Mouse (Mus musculus) kidney, postnatal 25 days (tissue): ENCODE results near the gene Psmd14.

Experiments
- DNase-seq, 2 experiments: peaks; one replicate each; pipeline ENCODE4 v3.0.0; 2021; ENCODE audit warnings: mixed read lengths in 2 of 2

Gene Psmd14

DNA sequence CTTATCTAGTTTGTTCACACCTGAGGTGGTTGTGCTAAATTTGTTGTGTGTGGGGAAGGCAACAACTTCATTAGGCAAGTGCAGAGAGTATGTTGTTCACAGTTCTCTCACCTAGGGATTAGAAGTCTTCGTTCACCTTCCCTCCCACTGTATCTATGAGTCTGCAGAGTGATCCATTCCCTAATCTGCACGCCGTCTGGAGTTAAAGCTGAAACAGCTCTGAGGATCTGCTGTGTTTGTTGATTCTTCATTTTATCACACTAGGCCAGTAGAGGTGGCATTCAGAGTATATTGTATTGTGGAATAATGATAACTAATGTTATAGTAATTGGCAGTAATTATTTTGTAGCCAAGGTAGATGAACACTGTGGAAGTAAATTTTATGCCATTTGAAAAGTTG, 48.5 kb downstream of the Psmd14 start:
- no peak for DNase-seq

DNA sequence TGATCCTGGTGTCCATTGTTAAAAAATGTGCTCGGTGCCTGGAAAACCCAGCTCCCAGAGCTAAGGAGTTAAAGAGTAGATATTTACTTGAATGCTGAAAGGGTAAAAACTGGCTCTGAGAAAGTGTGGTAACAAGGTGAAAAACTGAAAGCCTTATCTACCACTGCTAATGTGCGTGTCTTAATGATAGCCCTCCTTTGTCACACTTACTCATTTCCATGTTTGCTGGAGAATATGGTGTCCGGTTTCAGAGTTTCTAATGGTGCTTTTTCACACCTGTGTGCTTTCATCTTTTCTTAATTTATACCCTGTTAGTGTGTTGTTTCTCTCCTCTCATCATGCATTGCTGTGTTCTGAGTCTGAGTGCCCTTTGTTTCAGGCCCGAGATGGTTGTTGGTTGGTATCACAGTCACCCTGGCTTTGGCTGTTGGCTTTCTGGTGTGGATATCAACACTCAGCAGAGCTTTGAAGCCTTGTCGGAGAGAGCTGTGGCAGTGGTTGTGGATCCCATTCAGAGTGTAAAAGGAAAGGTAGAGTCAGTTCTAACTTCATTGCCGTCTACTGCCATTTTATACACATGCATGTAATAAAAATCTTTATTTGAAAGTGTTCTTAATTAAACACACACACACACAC, 53.1 kb downstream of the Psmd14 start:
- no peak for DNase-seq

- DNase-seq: no peak
These were observed 54.0 kb downstream of the Psmd14 start for GRCm38 (mm10) chr2:61765526-61765925.

DNA sequence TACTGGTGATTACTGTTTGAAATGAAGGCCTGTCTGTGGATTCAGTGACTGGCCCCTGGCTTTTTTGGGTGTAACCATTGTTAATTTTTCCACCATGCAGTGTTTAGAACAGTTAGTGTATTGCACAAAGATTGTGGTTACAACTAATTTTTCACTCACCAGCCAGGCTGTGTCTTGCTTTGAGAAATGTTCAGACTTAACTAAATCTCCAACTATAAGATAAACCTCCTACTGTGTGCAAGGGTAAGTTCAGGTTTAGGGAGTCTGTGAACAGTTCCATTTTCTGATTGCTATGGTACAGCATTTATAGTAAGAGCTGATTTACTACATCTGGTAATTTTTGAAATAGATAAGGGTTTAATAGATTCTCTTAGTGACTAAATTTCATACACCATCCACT, 69.3 kb downstream of the Psmd14 start:
- DNase-seq: no peak

- no peak for DNase-seq
These were observed 83.5 kb downstream of the Psmd14 start for GRCm38 (mm10) chr2:61794960-61795359.

DNA sequence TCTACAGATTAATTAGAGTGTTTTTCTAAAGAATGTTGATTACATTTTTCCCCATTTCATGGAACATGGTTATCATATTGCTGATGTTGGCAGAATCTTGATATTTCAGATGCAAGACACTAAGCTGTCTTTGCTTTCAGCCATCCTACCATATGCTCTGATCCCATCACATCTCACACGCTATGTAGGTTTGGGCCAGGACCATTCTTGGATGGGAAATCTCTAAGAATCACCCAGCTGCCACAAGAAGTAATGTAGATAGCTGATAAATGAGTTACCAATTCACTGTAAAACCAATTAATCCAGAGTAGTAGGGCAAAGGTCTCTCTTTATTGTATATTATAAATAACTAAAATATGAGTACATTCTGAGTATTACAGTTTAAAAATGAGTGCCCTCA, 86.6 kb downstream of the Psmd14 start:
- no peak for DNase-seq

GRCm38 (mm10) chr2:61802656-61803251, 91.3 kb downstream of the Psmd14 start, which contains the start of gene Tbr1:
TSS of gene Tbr1 (plus strand) at chr2:61802930.
- peak in 1 of 2 experiments; percentile 4 for DNase-seq

GRCm38 (mm10) chr2:61803443-61804367, 92.2 kb downstream of the Psmd14 start:
- no peak for DNase-seq

DNA sequence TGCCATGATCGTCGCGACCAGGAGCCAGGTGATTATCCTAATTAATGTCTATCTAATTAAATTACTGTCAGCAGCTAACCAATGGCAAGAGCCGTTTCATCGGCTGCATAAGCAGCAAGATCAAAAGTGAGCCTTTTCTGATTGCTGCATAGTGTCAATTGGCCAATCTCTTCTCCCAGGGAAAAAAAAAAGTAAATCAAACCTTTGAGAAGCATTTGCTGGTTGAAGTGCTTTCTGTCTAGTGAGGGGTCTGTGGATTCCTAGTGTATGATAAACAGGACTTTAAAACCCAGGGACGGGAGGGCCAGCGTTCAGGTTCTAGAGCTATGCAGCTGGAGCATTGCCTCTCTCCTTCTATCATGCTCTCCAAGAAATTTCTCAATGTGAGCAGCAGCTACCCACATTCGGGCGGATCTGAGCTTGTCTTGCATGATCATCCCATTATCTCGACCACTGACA, 92.9 kb downstream of the Psmd14 start:
- no peak for DNase-seq

- peak; percentile 4 to 40 for DNase-seq
These were observed 93.5 kb downstream of the Psmd14 start for GRCm38 (mm10) chr2:61804841-61805540.

- DNase-seq: peak in 1 of 2 experiments; percentile 10
These were observed 94.2 kb downstream of the Psmd14 start for GRCm38 (mm10) chr2:61805541-61806345.

GRCm38 (mm10) chr2:61806346-61806825, 94.9 kb downstream of the Psmd14 start:
- DNase-seq: no peak

- DNase-seq: peak in 1 of 2 experiments; percentile 35
These were observed 95.7 kb downstream of the Psmd14 start for GRCm38 (mm10) chr2:61807151-61807550.

DNA sequence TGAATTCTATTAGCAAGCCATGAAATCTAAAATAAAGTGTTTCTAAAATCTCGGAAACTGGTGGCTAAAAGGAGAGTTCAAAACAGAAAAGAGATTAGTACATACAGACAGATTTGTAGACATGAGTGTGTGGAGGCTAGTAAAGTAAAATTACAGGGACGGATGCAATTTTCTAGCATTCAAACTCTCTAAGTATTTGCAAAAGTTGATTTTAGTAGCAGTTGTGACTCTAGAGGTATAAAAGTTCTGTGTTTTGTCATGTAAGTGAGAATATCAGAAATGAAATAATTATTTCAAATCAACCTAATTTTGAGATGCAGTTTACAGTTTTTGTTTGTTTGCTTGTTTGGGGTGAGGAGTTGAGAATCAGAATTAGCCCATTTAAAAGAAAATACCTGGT, 96.3 kb downstream of the Psmd14 start:
- DNase-seq: no peak

- no peak for DNase-seq
These were observed 97.3 kb downstream of the Psmd14 start for GRCm38 (mm10) chr2:61808776-61809175.

DNA sequence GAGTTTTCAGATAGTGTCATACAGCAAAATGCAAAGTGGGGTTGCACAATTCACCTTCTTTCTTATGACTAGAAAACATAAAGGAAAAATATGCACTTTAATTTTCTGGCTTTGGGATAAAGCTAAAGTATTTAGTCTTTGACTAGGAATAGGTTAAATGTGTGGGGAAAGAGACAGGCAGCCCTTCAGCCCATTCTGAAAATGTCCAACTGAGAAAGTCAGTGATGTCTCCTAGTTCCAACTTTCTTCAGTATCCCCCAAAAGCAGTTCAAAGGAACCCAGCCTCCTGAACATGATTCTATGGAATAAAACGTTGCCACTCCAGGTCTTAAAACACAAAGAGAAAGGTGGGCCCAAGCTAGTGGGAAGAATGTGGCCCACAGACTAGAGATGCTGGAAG, 97.9 kb downstream of the Psmd14 start:
- no peak for DNase-seq

- DNase-seq: no peak
These were observed 99.3 kb downstream of the Psmd14 start for GRCm38 (mm10) chr2:61810751-61811150.

GRCm38 (mm10) chr2:61811163-61811506, 99.6 kb downstream of the Psmd14 start:
- no peak for DNase-seq

DNA sequence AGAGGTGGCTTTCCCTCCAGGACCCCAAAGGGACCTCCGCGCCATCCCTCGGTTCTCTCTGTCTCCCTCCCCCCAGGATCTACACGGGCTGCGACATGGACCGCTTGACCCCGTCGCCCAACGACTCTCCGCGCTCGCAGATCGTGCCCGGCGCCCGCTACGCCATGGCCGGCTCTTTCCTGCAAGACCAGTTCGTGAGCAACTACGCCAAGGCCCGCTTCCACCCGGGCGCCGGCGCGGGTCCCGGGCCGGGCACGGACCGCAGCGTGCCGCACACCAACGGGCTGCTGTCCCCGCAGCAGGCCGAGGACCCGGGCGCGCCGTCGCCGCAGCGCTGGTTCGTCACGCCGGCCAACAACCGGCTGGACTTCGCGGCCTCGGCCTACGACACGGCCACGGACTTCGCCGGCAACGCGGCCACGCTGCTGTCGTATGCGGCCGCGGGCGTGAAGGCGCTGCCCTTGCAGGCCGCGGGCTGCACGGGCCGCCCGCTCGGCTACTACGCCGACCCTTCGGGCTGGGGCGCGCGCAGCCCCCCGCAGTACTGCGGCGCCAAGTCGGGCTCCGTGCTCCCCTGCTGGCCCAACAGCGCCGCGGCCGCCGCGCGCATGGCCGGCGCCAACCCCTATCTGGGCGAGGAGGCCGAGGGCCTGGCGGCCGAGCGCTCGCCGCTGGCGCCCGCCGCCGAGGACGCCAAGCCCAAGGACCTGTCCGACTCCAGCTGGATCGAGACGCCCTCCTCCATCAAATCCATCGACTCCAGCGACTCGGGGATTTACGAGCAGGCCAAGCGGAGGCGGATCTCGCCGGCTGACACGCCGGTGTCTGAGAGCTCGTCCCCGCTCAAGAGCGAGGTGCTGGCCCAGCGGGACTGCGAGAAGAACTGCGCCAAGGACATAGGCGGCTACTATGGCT, 100.3 kb downstream of the Psmd14 start:
- peak; percentile 18 to 54 for DNase-seq

- no peak for DNase-seq
These were observed 101.0 kb downstream of the Psmd14 start for GRCm38 (mm10) chr2:61812536-61812935.

DNA sequence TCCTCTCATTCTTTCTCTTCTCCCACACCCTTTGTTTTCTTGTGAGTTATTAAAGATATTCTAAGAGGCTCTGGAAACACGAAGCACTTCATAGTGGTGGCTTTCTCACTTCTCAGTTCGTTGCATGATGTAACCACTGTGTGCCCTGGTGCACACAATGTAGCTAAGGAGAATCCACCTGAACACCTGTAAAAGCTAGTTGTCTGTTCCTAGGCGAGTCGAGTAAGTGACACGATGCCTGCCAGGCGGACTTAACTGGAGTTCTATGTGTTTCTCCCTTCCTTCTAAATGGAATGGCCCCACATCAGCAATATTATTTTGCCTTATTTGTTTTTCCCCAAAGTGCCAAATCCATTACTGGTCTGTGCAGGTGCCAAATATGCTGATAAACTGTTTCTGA, 101.6 kb downstream of the Psmd14 start:
- DNase-seq: no peak
